Mouse (Mus musculus) embryonic facial prominence, embryonic 15.5 days (tissue): ENCODE data around the gene Usp4. TPM values are rescaled to one million over a fixed set of nuclear protein-coding genes. Genes with fewer than 3 reads are reported as not detected.
"Not testable (repeated sequence)": the region's sequence is repeated elsewhere in the genome, so short reads cannot be mapped to it uniquely, and the experiment has no call there.

Experiments
- ATAC-seq: fragments of 200-750 bp; cut with Nextera tagmentation; 2 replicates; pipeline ENCODE4 v1.8.0; 2017; ENCODE audit warnings: low read depth, moderate TSS enrichment; ENCODE audit not compliant: insufficient number of reproducible peaks, low FRiP score, low TSS enrichment
- H3K27ac ChIP-seq: fragments of 300-500 bp; sonication (generic); replicated peaks from 2 replicates; pipeline ENCODE4 v1.5.1; 2015; ENCODE audit warnings: mild to moderate bottlenecking, inconsistent platforms
- H3K27me3 ChIP-seq: fragments of 300-500 bp; sonication (generic); 2 replicates; pipeline ENCODE4 v1.6.1; 2015; ENCODE audit warnings: inconsistent platforms
- H3K36me3 ChIP-seq: fragments of 300-500 bp; sonication (generic); 2 replicates; pipeline ENCODE4 v1.6.1; 2015; ENCODE audit warnings: mild to moderate bottlenecking, inconsistent platforms
- H3K4me1 ChIP-seq: fragments of 300-500 bp; sonication (generic); 2 replicates; pipeline ENCODE4 v1.6.1; 2015; ENCODE audit warnings: inconsistent platforms
- H3K4me2 ChIP-seq: fragments of 300-500 bp; sonication (generic); replicated peaks from 2 replicates; pipeline ENCODE4 v1.6.1; 2015; ENCODE audit warnings: mild to moderate bottlenecking, inconsistent platforms
- H3K4me3 ChIP-seq: fragments of 300-500 bp; sonication (generic); replicated peaks from 2 replicates; pipeline ENCODE4 v1.5.1; 2015; ENCODE audit warnings: mild to moderate bottlenecking, inconsistent platforms
- H3K9ac ChIP-seq: fragments of 300-500 bp; sonication (generic); 2 replicates; pipeline ENCODE4 v1.6.1; 2015; ENCODE audit warnings: inconsistent platforms
- H3K9me3 ChIP-seq: fragments of 300-500 bp; sonication (generic); replicated peaks from 2 replicates; pipeline ENCODE4 v1.6.1; 2016; ENCODE audit warnings: inconsistent platforms
- WGBS: fragments of 180-500 bp; shearing (Covaris S2); methylation state at CpG from one replicate; pipeline ENCODE4 v1.1.7; 2015; 5-methylcytosine and 5-hydroxymethylcytosine counted together
- polyA plus RNA-seq: library from polyadenylated mRNA; unstranded; fragments of >200 nt; fragmentation: Nextera tagmentation; extraction: Ambion mirVana; gene quantifications from 2 replicates; pipeline ENCODE4 v1.2.1, GENCODE M21; 2015

Gene Usp4
- polyA plus RNA-seq, 1 experiment from 2014 or later, result 99.4 TPM

- H3K27me3 ChIP-seq, ATAC-seq, H3K36me3 ChIP-seq, H3K9me3 ChIP-seq, H3K4me1 ChIP-seq, H3K27ac ChIP-seq, H3K4me2 ChIP-seq, H3K9ac ChIP-seq, H3K4me3 ChIP-seq: not testable (repeated sequence)
- 81% methylated on average over 7 of the region's 7 CpGs for WGBS
These were observed 25.6 kb upstream of the Usp4 start for GRCm38 (mm10) chr9:108322054-108322453.

- no peak for ATAC-seq
- no peak overlapping the region for H3K4me2 ChIP-seq
- no peaks in the 10 kb centered on the region for H3K4me1 ChIP-seq
- 92% methylated on average over 1 of the region's 1 CpGs for WGBS
- H3K9ac ChIP-seq, result no peak overlapping the region
- no peaks in the 10 kb centered on the region for H3K9me3 ChIP-seq
- H3K27ac ChIP-seq, result no peak overlapping the region
- no peak overlapping the region for H3K4me3 ChIP-seq
- peaks cover 29% of the 10 kb centered on the region for H3K36me3 ChIP-seq
- no peaks in the 10 kb centered on the region for H3K27me3 ChIP-seq
These were observed 22.9 kb upstream of the Usp4 start for GRCm38 (mm10) chr9:108324784-108325183.

- WGBS, result 93% methylated on average over 2 of the region's 2 CpGs
- Histone ChIP-seq H3K27ac (no peak overlapping the region), H3K4me1 (no peaks in the 10 kb centered on the region), H3K36me3 (peaks cover 34% of the 10 kb centered on the region), H3K9ac (no peak overlapping the region), H3K27me3 (no peaks in the 10 kb centered on the region), H3K9me3 (no peaks in the 10 kb centered on the region), H3K4me3 (no peak overlapping the region), H3K4me2 (no peak overlapping the region)
- ATAC-seq, result no peak
These were observed 21.8 kb upstream of the Usp4 start for GRCm38 (mm10) chr9:108325811-108326210.

- no peak for ATAC-seq
- no peak overlapping the region for H3K9ac ChIP-seq
- WGBS, result 61% methylated on average over 10 of the region's 10 CpGs
- peaks cover 36% of the 10 kb centered on the region for H3K36me3 ChIP-seq
- no peaks in the 10 kb centered on the region for H3K27me3 ChIP-seq
- peak overlapping the region; percentile 77 for H3K4me2 ChIP-seq
- H3K9me3 ChIP-seq, result no peaks in the 10 kb centered on the region
- H3K4me1 ChIP-seq, result peaks cover 36% of the 10 kb centered on the region
- peak overlapping the region; percentile 71; the same call in 1 of the 2 replicates for H3K4me3 ChIP-seq
- H3K27ac ChIP-seq, result peak overlapping the region; percentile 98
These were observed 9.7 kb upstream of the Usp4 start for GRCm38 (mm10) chr9:108337848-108338550.

- Histone ChIP-seq H3K27ac (peak overlapping the region; percentile 98), H3K4me2 (peak overlapping the region; percentile 77), H3K27me3 (no peaks in the 10 kb centered on the region), H3K9me3 (no peaks in the 10 kb centered on the region), H3K36me3 (peaks cover 31% of the 10 kb centered on the region), H3K4me1 (peaks cover 36% of the 10 kb centered on the region), H3K9ac (0 out of 2 replicates have a peak overlapping the region, but pooled peaks have one; percentile 80), H3K4me3 (peak overlapping the region; percentile 71)
- no peak for ATAC-seq
- 17% methylated on average over 6 of the region's 6 CpGs for WGBS
These were observed 9.1 kb upstream of the Usp4 start for GRCm38 (mm10) chr9:108338551-108338885.

GRCm38 (mm10) chr9:108338886-108339781 lies 8.5 kb upstream of the Usp4 start, which contains the start of gene Gpx1:
Gene Gpx1 (plus strand): TSS chr9:108338903.
- H3K9me3 ChIP-seq, result no peaks in the 10 kb centered on the region
- H3K4me3 ChIP-seq, result peak within 1 kb of the TSS; percentile 71
- WGBS, result under 1% methylated on average over 49 of the region's 49 CpGs
- peak within 1 kb of the TSS; percentile 80 for H3K9ac ChIP-seq
- H3K4me2 ChIP-seq, result peak within 1 kb of the TSS; percentile 77
- peak within 1 kb of the TSS; percentile 98 for H3K27ac ChIP-seq
- H3K36me3 ChIP-seq, result peaks cover 25% of the 10 kb centered on the region
- no peaks in the 10 kb centered on the region for H3K27me3 ChIP-seq
- H3K4me1 ChIP-seq, result peaks cover 36% of the 10 kb centered on the region
- peak; percentile 94 for ATAC-seq

- Histone ChIP-seq H3K9me3 (no peaks in the 10 kb centered on the region), H3K4me3 (peak overlapping the region; percentile 71), H3K4me1 (peaks cover 36% of the 10 kb centered on the region), H3K27me3 (no peaks in the 10 kb centered on the region), H3K4me2 (peak overlapping the region; percentile 77), H3K27ac (peak overlapping the region; percentile 98), H3K9ac (peak overlapping the region; percentile 80), H3K36me3 (peaks cover 17% of the 10 kb centered on the region)
- ATAC-seq, result no peak
- 9% methylated on average over 20 of the region's 20 CpGs for WGBS
These were observed 7.8 kb upstream of the Usp4 start for GRCm38 (mm10) chr9:108339886-108340257.

- WGBS, result 53% methylated on average over 10 of the region's 10 CpGs
- peak overlapping the region; percentile 77 for H3K4me2 ChIP-seq
These were observed 7.2 kb upstream of the Usp4 start for GRCm38 (mm10) chr9:108340258-108341138.

GRCm38 (mm10) chr9:108341139-108341475 lies 6.5 kb upstream of the Usp4 start:
- H3K4me1 ChIP-seq, result peaks cover 40% of the 10 kb centered on the region
- H3K27ac ChIP-seq, result peak overlapping the region; percentile 98; the same call in 1 of the 2 replicates
- peaks cover 7% of the 10 kb centered on the region; the same call in 1 of the 2 replicates for H3K36me3 ChIP-seq
- 0 out of 2 replicates have a peak overlapping the region, but pooled peaks have one; percentile 1 for H3K4me3 ChIP-seq
- 81% methylated on average over 5 of the region's 5 CpGs for WGBS
- H3K9me3 ChIP-seq, result no peaks in the 10 kb centered on the region
- peak overlapping the region; percentile 77; the same call in 1 of the 2 replicates for H3K4me2 ChIP-seq
- no peaks in the 10 kb centered on the region for H3K27me3 ChIP-seq
- H3K9ac ChIP-seq, result no peak overlapping the region
- ATAC-seq, result no peak

More at GRCm38 (mm10) chr9:108340258-108341138, 7.2 kb upstream of the Usp4 start:
- Histone ChIP-seq H3K36me3 (peaks cover 11% of the 10 kb centered on the region), H3K4me1 (peaks cover 36% of the 10 kb centered on the region), H3K9me3 (no peaks in the 10 kb centered on the region), H3K9ac (peak overlapping the region; percentile 80), H3K27me3 (no peaks in the 10 kb centered on the region), H3K27ac (peak overlapping the region; percentile 98), H3K4me3 (peak overlapping the region; percentile 71)
- no peak for ATAC-seq

- ATAC-seq, result no peak
- Histone ChIP-seq H3K4me2 (no peak overlapping the region), H3K4me3 (no peak overlapping the region), H3K9ac (no peak overlapping the region), H3K27me3 (no peaks in the 10 kb centered on the region), H3K4me1 (peaks cover 42% of the 10 kb centered on the region), H3K36me3 (0 out of 2 replicates have a peak, but pooled peaks cover 5% of the 10 kb centered on the region), H3K9me3 (no peaks in the 10 kb centered on the region), H3K27ac (peak overlapping the region; percentile 52; the same call in 1 of the 2 replicates)
These were observed 5.9 kb upstream of the Usp4 start for GRCm38 (mm10) chr9:108341801-108342200.
